Mouse (Mus musculus) ZHBTc4 (cell line): ENCODE data around the gene Rpl18.

ENCODE experiments used
- DNase-seq: peaks from one replicate; pipeline ENCODE4 v3.0.0-alpha.2; 2011; ENCODE audit warnings: low read depth, low spot score

Gene Rpl18

GRCm38 (mm10) chr7:45713396-45713795, 1.9 kb upstream of the Rpl18 start:
- DNase-seq = no peak

GRCm38 (mm10) chr7:45713881-45714520, 1.3 kb upstream of the Rpl18 start:
- no peak for DNase-seq

GRCm38 (mm10) chr7:45714630-45715089, 597 bp upstream of the Rpl18 start:
- peak; percentile 86 for DNase-seq

- DNase-seq = no peak
These were observed 643 bp downstream of the Rpl18 start for GRCm38 (mm10) chr7:45715741-45716459.

- DNase-seq = no peak
These were observed 1.2 kb downstream of the Rpl18 start for GRCm38 (mm10) chr7:45716460-45716857.

GRCm38 (mm10) chr7:45716952-45717917, 2.0 kb downstream of the Rpl18 start:
- no peak for DNase-seq

GRCm38 (mm10) chr7:45717918-45718297, 2.7 kb downstream of the Rpl18 start, which contains the start of gene Sphk2:
Sphk2 (minus strand) TSS chr7:45718002.
- peak; percentile 99 for DNase-seq

GRCm38 (mm10) chr7:45718331-45718730, 3.1 kb downstream of the Rpl18 start:
- DNase-seq = no peak

- DNase-seq = peak; percentile 43
These were observed 3.9 kb downstream of the Rpl18 start for GRCm38 (mm10) chr7:45719180-45719579.

- DNase-seq = peak; percentile 32
These were observed 4.6 kb downstream of the Rpl18 start for GRCm38 (mm10) chr7:45719738-45720412.

GRCm38 (mm10) chr7:45720413-45721233, 5.4 kb downstream of the Rpl18 start, which contains the start of gene Fam83e:
Fam83e (plus strand) TSS chr7:45721212.
- peak; percentile 73 for DNase-seq

GRCm38 (mm10) chr7:45721234-45721571, 5.9 kb downstream of the Rpl18 start:
- no peak for DNase-seq

- DNase-seq = peak; percentile 35
These were observed 6.5 kb downstream of the Rpl18 start for GRCm38 (mm10) chr7:45721642-45722347.

- DNase-seq = peak; percentile 55
These were observed 7.1 kb downstream of the Rpl18 start for GRCm38 (mm10) chr7:45722348-45722713.

- no peak for DNase-seq
These were observed 8.0 kb downstream of the Rpl18 start for GRCm38 (mm10) chr7:45723301-45723700.

- DNase-seq = no peak
These were observed 8.5 kb downstream of the Rpl18 start for GRCm38 (mm10) chr7:45723781-45724180.

GRCm38 (mm10) chr7:45725151-45725550, 9.9 kb downstream of the Rpl18 start:
- DNase-seq = peak; percentile 26

GRCm38 (mm10) chr7:45725713-45726112, 10.5 kb downstream of the Rpl18 start, which contains the start of gene Spaca4:
Spaca4 (minus strand) TSS chr7:45725813.
- peak; percentile 34 for DNase-seq

GRCm38 (mm10) chr7:45726419-45726818, 11.2 kb downstream of the Rpl18 start:
- DNase-seq = no peak

GRCm38 (mm10) chr7:45727625-45728024, 12.4 kb downstream of the Rpl18 start:
- DNase-seq = no peak
